Mouse (Mus musculus) cerebellum, adult 11-12 months (tissue): Measurements from ENCODE around the gene Cdhr4.
A peak's percentile ranks its signal among the peaks of the same experiment; 100 is the strongest.

ENCODE experiments used
- DNase-seq: peaks from one replicate; pipeline ENCODE4 v3.0.0; 2022

Gene Cdhr4

DNA sequence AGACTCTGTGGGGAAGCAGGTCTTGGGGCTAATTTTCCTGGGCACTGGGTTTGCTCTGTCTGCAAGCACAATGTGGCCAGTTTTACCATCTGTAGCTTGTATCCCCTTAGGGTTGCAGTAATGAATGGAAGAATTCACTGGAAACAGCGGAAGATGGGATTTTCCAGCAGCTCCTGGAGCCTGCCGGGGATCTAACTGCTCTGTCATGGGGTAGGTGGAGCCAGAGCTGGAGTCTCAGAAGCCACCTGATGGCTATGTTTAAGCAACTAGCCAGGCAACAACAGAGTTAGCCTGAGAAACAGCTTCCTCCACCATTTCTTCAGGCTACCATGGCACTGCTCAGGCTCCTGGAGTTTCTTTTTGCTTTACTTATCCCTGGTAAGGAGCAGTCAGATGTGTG, at the start of gene Cdhr4:
Gene Cdhr4, plus strand, starts transcription at position 301 of the 400 bp plus-strand sequence.
- DNase-seq: no peak

DNA sequence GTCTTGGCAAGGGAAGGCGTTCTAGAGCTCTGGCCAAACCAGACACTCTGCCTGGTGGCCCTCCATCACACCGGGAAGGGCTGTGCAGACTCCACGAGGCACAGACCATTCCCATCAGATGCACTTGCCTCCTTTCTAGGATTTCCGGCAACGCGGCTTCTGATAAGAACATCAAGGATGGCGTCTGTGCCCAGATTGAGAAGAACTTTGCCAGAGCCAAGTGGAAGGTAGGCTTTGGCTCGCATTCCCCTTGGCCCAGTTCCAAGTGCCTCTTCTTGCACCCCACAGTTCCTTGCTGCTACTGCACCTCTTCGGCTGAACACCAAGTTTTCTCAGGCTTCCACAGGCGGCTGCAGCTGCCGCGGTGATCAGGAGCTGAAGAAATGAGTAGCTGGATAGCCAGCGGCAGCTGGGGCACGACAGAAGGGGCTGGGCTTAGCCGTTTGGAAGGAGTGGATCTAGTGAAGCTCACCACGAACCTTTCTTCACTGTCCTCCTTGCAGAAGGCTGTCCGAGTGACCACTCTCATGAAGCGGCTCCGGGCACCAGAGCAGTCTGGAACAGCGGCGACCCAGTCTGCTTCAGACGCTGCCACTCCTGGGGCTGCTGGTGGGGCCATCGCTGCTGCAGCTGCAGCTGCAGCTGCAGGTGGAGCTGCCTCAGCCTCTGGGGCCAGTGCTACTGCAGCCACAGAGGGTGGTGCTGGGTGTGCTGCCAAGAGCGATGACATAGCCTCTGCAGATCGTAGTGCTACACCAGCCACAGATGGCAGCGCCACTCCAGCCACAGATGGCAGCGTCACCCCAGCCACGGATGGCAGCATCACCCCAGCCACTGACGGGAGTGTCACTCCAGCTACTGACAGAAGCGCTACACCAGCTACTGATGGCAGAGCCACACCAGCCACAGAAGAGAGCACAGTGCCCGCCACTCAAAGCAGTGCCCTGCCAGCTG, 44.8 kb upstream of the Cdhr4 start:
- peak; percentile 62 for DNase-seq

DNA sequence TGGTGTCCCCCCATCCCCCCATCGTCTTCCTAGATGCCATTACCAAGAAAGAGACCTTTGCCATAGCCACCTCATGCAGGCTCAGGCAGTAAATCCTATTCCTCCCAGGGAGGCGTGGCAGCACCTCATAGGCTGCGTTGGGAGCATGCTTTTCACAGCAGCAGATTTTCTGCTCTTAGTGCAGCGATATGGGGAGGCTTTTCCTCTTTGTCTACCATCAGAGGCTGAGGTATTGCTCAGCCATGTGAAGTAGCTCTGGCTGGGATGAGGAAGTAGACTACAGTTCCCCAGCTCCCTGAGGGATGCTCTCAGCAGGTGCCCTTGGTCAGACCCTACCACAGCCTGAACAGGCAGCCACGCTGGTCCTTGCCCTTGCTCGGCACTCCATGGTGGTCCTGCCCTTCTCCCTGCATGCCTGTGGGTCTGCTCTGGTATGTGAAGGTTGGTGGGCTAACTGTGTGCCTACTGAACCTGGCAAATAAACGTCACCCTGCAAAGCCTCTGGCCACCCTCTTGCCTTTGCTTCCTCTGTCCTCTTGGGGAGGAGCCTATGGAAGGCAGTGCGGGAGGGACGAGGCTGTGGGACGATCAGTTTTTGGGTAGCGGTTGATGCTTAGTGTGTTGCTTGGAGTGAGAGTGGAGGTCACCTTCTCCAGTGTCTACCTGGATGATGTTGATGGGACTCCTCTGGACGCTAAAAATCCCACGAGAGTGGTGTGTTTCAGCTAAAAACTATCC, 42.9 kb upstream of the Cdhr4 start:
- no peak for DNase-seq

DNA sequence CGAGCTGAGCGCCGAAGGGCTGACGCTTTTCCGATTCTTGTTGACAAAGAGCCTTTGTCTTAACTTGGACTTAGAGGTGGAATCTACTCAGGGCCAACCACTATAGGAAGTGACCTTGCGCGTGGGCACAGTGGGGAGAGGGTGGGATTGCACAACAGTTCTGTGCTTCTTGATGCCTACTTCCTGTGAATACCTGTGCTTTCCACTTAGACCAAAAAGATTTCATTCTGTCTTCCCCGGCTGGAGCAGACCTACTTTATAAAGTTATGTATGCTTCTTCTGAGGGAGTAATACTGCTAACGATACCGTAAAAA, 42.4 kb upstream of the Cdhr4 start, which contains the start of gene Traip:
Gene Traip, plus strand, starts transcription at position 215 of the 314 bp plus-strand sequence.
- no peak for DNase-seq

DNA sequence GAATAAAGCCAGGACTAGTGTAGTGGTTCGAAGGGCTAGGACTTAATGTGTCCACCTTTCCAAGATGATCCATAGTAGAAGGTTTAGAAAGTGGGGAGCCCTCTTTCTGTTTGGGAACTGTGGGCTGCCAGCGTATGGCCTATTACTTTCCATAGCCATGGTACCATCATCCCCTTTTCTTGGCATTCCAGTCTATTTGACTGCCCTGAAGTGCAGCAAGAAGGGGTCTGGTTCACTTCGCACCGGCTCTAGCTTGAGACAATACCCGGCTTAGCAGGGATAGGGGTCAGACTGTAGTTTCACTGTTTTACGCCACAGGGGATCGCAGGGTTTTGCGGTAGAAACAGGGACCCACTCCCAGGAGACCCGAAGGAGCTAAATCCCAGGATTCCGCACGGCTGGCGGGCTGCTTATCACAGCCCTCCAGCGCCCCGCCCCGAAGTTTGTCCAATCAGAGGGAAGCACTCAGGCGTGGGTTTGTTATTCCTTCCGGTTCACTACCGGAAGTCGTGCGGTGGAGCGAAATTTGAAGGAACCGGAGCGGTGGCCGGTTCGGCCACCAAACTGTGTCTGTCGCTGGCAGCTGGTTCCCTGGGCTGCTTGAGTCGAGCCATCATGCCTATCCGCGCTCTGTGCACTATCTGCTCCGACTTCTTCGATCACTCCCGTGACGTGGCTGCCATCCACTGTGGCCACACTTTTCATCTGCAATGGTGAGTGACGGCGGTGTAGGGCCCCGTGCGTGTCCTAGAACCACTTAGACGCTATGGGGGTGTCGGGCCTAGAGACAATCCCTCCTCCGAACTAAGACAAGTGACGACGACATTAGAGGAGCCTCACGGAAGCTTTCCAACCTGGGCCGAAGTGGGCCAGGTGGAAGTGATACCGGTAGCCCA, 41.6 kb upstream of the Cdhr4 start:
- DNase-seq: peak; percentile 89

DNA sequence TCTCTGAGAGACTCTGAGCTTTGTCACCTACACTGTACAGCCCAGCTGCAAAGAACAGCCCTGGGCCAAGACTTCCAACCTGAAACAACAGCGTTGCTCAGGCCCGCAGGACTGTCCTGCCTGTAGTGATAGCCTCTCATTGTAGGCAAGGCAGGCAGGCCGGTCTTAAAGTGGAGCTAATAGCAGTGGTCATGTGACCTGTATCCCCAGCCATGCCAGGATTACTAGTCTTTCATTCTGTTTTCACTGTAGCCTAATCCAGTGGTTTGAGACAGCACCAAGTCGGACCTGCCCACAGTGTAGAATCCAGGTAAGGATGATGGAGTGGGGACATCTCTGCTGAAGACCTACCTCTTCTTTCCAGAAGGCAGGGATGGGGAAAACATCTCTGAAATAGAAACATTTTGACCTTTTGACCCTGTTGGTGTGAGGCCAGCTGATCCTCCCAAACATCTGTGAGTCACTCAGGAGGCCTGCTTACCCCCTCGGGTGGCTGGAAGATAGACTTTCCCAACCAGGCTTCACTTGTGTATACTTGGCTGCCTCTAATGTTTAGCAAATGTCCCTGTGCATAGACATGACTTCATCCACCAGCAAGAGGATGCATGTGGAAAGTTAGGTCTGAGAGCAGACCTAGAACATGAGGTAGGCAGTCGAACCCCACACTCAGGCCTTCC, 36.5 kb upstream of the Cdhr4 start:
- no peak for DNase-seq

DNA sequence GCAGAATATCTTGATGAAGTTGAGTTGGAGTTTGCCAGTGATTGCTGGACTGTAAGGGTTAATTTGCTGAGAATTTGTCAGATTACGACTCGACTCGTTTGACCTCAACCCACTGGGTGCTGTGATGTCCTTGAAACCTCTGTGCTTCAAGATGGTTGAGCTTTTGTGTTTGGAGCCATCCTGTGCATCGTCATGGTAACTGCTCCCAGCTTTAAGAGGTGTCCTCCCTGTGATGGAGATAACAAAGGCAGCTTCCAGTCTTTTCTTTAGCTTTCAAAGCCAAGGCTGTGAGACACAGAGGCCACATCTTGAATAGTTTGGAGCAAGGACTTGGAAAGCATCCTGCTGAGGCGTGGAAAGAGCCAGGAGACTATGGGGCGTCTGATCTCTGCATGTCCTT, 35.2 kb upstream of the Cdhr4 start:
- no peak for DNase-seq

DNA sequence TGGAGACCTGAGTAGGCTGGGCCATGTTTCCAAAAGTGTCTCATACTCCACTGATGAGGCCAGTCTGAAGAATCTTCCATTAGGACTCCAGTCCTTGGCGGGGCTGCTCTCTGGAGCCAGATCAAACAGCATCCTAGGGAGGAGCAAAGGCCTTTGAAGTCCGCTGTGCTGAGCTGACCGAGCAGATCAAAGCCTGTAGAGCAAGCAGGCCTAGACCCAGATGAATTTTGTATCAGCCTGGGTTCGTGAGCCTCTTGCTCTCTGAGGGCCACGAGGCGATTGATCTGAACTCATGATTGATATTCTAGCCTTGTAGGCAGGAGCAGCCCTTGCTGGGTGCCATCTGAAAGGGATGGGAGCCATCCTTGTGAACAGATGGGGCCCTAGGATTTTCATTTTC, 32.4 kb upstream of the Cdhr4 start:
- no peak for DNase-seq

DNA sequence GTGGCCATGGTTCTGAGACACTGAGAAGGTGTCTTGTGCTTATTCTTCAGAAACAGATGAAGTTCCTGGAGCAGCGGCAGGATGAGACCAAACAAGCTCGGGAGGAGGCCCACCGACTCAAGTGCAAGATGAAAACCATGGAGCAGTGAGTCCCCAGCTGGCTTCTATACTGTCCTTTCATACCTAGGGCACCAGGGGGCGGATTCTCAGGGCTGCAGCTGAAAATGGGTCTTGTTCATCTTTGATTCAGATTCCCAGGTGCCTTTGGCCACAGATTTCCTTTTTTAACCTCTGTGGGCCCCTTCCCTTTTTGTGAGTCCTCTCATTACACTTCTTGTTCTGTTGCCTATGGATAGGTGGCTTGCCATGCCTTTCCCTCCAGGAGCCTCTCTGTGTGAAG, 31.4 kb upstream of the Cdhr4 start:
- no peak for DNase-seq

DNA sequence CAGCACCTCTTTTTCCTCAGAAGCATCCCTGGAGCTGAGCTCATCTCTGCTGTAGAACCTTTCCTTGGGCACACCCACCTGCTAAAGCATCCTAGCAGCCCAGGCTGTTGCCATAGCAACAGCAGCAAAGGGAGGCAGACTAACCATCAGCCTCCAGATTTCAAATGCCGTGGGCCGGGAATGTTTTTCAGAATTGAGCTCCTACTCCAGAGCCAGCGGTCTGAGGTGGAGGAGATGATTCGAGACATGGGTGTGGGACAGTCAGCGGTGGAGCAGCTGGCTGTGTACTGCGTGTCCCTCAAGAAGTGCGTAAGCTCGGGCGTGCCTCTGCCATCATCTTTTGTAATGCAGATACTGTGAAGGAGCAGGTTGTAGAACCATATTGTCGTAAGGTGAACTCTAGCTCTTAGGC, 30.9 kb upstream of the Cdhr4 start:
- no peak for DNase-seq

DNA sequence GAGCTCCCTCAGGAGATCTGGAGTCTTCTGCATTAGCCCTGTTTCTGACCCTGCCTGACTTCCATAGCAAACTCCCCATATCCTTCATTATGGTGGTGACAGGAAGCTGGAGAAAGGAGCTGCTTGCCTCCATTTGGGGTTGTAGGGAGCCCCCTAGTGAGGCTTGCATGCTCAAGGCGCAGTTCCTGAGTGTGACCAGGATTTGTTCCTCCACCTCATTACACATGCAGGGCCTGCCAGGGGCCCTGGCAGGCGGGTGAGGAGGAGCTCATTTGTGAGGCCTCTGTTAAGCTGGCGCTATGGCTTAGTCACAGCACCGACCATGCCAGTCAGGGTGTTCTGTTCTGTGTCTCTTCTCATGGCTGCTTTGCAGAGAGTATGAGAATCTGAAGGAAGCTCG, 30.4 kb upstream of the Cdhr4 start:
- DNase-seq: no peak

DNA sequence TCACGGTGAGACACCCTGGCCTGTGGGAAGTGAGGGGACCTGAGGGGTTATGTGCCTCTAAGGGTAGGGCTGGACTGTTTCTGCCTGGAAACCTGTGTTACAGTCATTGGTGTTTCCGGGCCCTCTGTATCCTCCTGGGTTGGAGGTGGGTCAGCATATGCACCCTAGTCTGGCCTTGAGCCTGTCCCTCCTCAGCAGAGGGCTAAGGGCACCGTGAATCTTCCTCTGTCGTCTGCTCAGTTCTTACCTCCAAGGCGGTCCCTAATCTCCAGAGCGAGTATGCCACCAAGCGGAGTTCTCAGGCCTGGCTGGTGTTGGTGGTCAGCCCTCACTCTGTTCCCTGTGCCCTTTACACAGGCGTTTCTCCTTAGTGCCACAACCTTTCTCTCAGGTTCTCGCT, 29.4 kb upstream of the Cdhr4 start:
- DNase-seq: no peak

DNA sequence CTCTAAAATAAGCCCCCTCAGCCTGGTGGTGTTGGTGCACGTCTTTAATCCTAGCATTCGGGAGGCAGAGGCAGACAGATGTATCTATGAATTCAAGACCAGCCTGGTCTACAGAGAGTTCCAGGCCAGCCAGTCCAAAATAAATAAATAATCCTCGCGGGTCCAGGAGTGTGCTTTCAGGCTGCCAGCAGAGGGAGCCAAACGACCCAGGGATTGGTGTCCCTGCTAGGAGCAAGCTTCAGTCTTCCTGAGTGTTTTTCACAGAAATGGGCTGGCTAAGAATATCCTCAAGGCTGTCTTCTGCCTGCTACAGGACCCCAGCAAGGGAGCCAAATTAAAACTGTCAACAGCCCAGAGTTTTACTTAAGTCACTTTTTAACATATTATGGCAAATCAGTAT, 28.6 kb upstream of the Cdhr4 start:
- peak; percentile 71 for DNase-seq

DNA sequence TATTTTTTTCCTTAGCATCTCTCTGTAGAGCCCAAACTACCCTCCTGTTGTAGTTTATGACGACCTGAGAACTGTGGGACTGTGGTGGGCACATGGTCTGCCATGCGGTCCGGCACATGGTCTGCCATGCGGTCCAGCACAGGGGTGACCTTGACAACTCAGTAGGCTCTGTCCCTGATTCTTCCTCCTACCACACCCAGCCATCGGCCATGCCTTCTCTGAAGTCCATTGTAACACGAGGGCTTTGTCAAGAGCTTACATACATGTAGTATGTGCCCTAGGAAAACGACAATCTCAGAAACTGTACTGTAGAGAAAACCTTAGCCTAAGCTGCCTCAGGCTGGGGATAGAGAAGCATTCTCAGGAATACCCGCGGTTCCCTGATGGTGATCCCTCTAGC, 27.6 kb upstream of the Cdhr4 start:
- no peak for DNase-seq

DNA sequence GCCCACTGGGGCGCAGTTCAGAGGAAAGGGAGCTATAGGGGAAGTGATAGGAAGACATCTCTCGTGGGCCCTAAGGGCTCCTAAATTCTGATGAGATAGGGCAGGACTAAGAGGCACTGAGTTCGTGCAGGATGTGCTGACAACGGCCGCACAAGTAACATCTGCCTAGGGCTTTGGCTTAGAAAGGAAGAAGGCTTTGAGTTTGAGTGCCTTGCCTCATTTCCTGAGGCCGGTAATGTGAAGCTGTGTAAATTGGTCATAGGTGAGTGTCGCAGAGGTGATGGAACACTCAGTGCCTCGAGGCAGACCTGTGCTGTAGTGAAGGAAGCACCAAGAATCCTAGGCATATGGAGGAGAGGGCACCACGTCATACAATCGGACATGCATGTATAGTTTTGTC, 25.6 kb upstream of the Cdhr4 start:
- no peak for DNase-seq

DNA sequence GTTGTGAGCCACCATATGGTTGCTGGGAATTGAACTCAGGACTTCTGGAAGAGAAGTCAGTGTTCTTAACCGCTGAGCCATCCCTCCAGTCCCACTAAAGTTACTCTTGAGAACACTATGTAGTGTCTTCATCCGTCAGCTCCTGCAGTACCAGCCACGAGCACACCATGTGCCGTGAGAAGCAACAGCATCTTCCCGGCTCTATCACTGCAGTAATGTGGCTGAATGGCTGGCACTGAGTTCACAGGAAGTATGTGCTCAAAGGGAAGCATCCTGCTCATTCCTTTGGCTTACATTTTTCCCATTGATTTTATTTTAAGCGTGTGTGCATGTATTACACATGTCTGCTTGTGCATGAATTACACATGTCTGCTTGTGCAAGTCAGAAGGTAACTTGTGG, 24.9 kb upstream of the Cdhr4 start:
- no peak for DNase-seq

DNA sequence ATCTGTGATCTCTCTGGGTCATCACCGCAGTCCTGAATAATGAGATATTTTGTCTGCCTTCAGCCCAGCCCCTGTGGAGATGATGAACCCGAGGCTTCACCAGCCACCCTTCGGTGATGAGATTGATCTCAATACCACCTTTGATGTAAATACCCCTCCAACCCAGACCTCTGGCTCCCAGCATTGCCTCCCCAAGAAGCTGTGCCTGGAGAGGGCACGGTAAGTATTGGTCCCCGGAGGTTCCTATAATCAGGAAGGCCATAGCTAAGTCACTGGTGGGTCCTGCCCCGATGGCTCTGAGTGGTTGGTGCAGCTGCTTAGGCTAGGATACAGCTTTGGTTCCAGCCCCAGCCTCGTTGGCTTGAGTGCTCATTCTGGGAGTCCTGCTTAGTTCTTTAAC, 23.8 kb upstream of the Cdhr4 start:
- no peak for DNase-seq

DNA sequence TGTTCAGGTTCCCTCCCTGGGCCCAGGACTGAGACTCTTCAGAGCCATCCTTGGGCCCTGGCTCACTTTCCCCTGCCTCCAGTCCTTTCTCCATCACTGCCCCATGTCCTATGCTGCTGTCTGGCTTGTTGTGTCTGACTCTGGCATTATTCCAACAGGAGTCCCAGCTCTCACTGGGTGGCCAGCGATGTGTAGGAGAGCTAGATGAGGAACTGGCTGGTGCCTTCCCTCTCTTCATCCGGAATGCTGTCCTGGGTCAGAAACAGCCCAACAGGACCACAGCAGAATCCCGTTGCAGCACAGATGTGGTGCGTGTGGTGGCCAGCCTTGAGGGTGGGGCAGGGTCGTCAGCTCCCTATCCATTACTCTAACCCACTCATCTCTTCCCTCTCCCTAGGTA, 22.0 kb upstream of the Cdhr4 start:
- no peak for DNase-seq

DNA sequence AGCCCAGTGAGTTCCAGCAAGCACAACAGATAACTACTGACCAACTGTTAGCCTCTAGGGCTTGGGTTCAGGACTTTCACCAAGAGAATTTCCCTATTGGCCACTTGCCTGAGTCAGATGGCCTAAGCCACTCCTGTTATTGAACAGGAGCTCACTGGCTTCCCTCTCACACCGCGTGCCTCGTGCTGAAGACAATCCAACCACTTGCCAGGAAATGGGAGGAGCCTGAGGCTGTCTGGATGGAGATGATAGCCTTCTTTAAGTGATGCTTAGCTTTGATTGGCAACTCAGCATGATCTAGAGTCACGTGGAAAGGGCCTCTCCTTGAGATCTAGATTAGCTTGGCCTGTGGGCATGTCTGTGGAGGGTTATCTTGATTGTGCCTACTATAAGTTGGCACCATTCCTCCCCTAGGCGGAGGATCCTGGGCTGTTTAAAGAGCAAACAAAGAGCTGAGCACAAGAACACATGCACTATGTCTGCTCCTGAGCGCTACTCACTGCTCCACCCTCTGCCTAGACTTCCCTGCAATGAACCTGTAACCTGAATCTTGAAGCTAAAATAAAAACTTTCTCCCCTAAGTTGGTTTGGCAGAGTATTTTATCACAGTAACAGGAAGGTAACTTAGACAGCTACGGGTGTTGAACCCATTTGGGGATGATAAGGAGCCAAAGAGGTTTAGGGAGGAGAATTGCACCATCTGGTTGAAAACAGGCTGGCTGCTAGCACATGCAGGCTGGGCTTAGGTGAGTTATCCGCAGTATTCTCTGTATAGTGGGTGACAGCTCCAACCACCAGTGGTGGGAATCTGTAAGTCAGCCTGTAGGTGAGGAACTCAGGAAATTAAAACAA, 20.4 kb upstream of the Cdhr4 start:
- no peak for DNase-seq

DNA sequence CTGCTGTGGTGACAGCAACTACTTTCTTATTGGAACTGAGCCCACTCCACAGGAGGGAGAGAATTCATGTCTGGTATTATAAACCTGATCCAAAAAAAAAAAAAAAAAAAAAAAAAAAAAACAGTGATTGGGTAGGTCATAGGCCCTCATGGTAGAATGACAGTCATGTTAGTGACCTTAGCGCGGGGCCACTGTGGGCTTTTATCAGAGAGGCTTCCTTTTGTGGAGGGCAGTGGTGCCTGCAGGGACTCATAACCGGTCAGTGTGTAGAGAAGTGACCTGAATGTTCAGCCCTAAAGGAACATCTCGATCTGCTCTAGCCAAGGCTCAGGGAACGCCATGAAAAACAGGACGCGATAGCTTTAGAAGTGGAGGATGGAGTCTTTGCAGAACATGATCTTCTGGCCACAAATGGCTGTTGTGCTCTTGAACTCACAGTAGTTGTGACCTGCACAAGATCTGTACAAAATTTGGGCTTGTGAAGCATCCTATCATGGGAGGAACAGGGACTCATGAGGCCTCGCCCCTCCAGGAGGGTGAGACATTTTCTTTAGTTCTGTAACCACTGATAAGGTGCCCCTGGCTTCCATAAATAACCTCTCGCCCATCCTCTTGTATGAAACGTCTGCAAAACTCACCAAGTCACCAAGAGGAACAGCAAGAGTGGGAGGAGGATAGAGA, 17.7 kb upstream of the Cdhr4 start:
- DNase-seq: no peak
